Mouse (Mus musculus) retina, postnatal 1 day (tissue): ENCODE data around the gene Pum2.
A peak's percentile ranks its signal among the peaks of the same experiment; 100 is the strongest.
"Not testable (repeated sequence)": the region's sequence is repeated elsewhere in the genome, so short reads cannot be mapped to it uniquely, and the experiment has no call there.

Experiments used
- DNase-seq: peaks from one replicate; pipeline ENCODE4 v3.0.0-alpha.2; 2012

The Pum2 gene

DNA sequence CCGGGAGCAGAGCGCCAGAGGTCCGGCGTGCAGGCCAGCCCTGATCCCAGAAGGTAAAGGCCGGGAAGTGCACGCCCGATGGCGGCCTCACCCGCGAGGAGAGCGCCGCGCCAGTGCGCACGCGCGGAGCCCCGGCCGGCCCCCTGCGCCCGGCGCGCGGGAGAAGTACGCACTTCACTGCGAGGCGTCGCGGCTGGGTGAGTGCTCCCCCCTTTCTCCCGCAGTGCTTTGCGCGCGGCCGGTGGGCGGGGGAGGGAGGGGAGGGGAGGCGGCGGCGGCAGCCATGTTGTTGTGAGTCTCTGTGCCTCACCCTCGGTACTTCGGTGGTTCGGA is at the start of gene Pum2:
Gene Pum2 (plus strand): TSS at position 161 of the 333 bp plus-strand sequence.
- peak; percentile 97 for DNase-seq

GRCm38 (mm10) chr12:8629537-8629936 is 44.4 kb upstream of the Pum2 start:
- no peak for DNase-seq

DNA sequence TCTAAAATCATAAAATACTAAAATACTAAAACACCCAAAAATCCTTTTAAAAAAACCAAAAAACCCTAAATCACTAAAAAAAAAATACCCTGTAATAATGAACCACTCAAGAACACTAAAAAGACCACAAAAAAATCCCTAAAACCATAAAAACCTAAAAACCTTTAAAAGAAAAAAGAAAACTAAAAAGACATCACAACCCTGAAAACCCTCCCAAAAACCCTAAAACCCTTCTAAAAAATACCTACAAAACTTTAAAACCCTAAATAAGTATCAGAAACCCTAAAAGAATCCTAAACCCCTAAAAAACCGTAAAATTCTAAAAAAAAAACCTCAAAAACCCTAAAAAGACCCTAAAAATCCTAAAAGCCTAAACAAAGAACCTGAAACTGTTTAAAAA is 42.2 kb upstream of the Pum2 start:
- DNase-seq = no peak

GRCm38 (mm10) chr12:8632737-8633365 is 41.1 kb upstream of the Pum2 start:
- no peak for DNase-seq

DNA sequence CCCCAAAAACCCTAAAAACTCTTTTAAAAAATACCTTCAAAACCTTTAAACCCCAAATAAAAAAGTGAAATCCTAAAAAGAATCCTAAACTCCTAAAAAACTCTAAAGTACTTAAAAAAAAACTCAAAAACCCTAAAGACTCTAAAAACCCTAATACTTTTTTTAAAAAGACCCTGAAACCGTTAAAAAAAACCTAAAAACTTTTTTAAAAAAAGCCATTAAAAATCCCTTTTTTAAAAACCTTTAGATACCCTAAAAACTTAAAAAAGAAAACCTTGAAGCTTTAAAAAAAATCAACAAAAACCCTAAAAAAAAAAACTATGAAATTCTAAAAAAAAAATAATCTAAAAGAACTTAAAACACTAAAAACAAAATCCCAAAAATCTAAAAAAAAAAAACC is 39.6 kb upstream of the Pum2 start:
- DNase-seq = no peak

GRCm38 (mm10) chr12:8635546-8635945 is 38.4 kb upstream of the Pum2 start:
- DNase-seq = no peak

- peak; percentile 49 for DNase-seq
Measured at GRCm38 (mm10) chr12:8636945-8637344, 37.0 kb upstream of the Pum2 start.

DNA sequence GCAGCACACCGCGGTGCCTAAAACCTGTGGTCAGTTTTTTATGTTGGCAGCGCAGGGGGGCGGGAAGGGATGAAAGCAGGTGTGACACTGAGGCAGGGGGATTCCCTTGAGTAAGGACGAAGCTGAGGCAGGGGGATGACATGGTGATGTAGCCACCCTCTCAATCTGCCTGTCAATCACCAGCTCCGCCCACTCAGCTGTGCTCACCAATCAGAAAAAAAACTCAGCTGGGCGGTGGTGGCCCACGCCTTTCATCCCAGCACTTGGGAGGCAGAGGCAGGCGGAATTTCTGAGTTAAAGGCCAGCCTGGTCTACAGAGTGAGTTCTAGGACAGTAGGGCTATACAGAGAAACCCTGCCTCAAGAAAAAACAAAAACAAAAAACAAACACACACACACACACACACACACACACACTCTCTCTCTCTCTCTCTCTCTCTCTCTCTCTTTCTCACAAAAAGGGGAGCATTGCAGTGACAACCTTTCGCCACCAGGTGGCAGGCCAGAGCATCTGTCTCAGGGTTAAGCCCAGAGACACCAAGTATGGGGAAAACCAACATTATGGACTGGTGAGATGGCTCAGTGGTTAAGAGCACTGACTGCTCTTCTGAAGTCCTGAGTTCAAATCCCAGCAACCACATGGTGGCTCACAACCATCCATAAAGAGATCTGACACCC is 35.4 kb upstream of the Pum2 start:
- peak; percentile 88 for DNase-seq

DNA sequence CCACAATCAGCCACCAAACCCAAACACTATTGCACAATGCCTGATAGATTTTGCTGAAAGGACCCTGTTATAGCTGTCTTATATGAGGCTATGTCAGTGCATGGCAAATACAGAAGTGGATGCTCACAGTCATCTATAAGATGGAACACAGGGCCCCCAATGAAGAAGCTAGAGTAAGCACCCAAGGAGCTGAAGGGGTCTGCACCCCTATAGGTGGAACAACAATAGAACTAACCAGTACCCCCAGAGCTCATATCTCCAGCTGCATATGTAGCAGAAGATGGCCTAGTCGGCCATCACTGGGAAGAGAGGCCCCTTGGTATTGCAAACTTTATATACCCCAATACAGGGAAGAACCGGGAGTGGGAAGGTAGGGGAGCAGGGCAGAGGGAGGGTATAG is 33.7 kb upstream of the Pum2 start:
- DNase-seq = not testable (repeated sequence)

DNA sequence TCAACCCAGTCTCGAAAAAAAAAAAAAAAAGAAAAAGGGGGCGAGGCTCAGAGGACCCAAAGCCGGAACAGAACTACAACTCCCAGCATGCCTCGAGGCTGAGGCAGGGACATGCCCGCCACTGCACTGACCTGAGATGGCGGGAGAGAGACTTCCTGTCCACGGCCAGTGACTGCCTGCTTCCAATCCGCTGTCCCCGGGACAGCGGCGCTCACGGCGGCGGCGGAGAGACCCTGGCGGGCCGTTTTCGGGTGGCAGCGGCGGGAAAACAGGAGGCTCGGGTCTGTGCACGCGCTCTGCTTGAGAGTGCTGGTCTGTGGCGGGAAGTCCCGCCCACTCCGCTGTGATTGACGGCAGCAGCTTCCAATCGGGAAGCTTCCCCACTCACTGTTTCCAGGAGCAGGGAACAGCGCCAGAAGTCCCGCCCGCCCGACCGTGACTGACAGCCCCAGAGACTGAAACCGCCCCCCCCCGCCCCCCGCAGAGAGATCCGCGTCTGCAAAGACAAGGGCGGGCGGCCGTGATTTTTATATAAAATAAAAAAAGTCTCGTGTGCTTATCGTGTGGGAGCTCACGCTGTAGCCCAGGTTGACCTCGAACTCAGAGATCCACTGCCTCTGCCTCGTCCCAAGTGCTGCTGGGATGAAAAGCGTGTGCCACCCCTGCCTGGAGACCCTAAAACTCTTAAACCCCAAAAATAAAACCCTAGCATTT is 33.1 kb upstream of the Pum2 start:
- DNase-seq = peak; percentile 96

- DNase-seq = no peak
Measured at GRCm38 (mm10) chr12:8641425-8641735, 32.6 kb upstream of the Pum2 start.

- not testable (repeated sequence) for DNase-seq
Measured at GRCm38 (mm10) chr12:8648211-8648610, 25.7 kb upstream of the Pum2 start.

DNA sequence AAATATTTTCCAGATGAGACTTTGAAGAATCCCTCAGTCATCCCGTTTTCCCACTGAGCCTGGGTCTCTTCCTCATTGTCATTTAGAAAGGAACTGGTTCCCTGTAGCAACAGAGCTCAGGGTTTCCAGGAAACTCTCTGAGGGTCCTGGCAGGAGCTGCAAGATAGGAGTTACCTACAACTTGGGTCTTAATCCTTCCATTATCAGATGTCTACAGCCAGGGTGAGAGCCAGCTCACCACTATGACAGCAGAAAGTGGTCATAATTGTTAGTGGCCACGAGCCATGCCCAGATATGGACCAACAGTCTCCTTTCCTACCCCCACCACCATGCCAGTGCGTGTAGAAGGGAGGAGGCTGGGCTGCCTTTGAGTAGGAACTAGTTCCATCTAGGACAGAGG is 23.9 kb upstream of the Pum2 start:
- DNase-seq = not testable (repeated sequence)

DNA sequence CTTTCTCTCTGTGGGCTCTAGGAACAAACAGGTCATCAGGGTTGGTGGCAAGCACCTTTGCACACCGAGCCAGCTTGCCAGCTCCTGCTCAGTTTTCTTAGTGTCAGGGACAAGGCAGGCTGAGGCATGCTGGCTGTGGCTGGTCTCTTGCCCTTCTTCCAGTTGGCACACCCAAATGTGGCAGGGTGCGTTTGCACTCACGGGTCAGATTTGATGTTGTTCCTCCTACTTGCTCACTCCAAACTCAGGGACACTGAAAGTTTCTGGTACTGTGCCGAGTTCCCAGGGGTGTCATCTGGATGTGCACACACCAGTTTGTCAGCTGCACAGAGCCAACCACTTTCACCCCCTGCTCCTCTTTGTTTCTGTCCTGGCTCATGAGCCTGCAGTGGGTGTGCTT is 17.3 kb upstream of the Pum2 start:
- no peak for DNase-seq

- no peak for DNase-seq
Measured at GRCm38 (mm10) chr12:8657116-8657515, 16.8 kb upstream of the Pum2 start.

DNA sequence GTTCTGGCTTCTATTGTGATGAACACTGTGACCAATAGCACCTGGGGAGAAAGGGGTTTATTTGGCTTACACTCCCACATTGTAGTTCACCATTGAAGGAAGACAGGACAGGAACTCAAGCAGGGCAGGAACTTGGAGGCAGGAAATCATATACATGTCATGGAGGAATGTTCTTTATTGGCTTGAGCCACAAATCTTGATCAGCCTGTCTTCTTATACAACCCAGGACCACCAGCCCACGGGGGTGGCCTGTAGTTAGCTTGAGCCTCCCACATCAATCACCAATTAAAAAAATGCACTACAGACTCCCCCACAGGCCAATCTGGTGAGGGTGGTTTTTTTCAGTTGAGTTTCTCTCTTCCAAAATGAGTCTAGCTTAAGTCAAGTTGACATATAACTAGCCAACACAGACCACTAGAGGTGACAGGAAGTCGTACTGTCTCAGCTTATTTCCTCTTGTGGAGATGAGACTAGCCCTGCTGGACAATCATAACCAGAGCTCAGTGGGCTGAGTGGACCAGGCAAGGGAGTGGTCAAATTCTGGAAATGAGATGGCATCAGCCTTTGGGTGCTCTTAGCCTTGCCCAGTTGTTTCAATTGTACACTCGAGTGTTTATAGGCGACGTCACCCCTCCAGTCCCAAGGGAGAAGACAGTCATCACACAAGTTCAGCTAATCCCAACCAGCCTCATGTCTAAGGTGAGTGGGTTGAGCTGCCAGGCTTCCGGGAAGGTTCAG is 16.1 kb upstream of the Pum2 start:
- DNase-seq = no peak

DNA sequence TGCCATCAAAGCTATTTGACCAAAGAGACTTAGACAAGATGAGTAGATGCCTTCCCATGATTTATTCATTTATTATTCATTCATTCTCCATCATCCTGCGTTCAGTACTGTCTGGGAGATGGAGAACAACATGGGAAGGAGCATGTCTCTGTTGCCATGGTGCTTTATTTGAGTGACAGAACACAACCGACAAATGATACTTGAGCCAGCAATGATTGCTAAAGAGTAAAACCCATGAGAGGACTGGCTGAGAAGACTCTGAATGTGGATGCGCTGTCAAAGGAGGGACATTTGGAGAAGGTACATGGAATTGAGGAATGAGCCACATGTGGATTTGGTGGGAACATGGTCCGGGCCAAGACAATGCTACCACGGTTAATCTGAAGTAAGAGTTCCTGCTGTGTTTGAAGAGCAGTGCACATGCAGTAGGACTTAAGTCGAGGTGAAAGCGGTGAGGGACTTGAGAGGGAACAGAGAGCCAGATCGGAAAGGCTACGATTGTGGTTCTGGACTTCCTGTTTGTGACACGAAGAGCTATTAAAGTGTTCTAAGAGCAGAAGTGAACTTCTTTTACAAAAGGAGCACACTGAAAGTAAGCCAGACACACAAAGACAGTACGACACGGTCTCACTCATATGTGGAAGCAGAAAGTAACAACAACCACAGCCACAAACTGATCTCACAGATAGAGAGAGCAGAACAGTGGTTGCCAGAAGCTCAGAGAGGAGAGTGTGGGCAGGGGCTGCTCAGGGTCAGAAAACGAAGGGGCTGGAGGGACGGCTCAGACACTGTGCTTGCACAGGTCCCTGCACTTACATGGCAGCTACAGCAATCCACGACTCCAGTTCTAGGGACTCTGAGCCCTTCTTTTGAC is 14.3 kb upstream of the Pum2 start:
- DNase-seq = no peak

- no peak for DNase-seq
Measured at GRCm38 (mm10) chr12:8661747-8662146, 12.2 kb upstream of the Pum2 start.

DNA sequence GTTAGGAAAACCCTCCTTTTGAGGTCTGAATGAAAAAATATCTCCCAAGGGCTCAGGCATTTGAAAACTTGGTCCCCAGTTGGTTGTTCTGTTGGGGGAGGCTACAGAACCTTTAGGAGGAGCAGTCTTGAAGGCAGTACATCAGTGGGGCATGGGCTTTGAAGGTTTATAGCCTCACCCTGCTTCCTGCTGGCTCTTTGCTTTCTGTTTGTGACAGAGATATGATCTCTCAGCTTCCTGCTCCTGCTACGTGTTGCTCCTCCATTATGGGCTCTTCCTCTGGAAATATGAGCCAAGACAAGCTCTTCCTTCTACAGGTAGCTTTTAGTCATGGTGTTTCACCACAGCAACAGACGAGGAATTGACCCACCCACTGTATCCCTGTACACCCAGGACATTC is 11.8 kb upstream of the Pum2 start:
- no peak for DNase-seq

DNA sequence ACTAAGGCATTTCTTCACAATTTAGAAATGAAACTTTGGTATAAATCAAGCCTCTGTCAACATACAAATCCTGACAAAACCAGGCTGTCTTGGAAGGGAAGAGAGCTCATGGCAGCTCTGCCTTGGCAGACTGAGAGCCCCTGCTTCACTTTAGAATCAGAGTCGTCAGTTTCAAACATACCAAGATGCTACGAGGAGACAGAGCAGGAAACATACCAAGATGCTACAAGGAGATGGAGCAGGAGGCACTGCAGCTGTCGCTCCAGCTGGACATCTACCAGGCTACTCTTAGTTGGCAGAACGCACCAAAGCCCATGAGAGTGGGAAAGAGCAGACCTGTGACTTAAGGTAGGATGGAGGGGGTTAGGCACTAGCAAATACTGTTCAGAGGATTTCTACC is 11.2 kb upstream of the Pum2 start:
- DNase-seq = no peak

DNA sequence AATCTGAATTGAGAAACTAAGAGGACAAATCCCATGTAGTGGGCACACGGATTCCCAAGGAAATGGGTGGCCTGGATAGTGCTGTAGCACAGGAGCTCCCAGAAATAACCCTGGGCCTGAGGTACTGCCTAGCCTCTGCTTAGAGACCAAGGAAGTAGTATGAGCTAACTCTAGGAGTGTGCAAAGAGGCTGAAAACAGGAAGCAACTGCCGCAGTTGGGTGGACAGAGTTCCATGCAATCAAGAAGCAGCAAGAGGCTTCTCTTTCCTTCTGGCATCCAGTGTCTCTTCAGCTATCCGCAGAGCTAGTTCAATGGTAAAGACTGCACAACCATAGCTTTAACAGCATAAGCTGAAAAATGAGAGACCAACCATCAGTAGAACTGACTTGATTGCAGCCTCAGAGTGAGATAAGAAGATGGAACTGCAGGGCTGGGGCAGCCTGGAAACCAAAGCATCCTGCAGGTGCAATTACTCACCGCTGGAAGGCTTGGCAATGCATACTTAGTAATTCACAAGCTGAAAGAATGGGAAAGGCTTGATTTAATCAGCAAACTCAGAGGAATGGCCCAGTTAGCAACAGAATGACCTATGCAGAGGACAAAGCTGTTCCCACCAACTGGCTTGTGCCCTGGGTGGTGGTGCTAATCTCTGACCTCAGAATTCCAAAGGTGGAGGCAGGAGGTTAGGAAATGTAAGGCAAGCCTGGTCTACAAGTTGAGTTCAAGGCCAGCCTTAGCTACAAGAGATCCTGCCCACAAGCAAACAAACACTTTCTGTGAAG is 6.3 kb upstream of the Pum2 start:
- no peak for DNase-seq

GRCm38 (mm10) chr12:8669421-8669820 is 4.5 kb upstream of the Pum2 start:
- no peak for DNase-seq
